Mouse (Mus musculus): ENCODE measurements around the gene Hoxa13. TPM values are rescaled to one million over a fixed set of nuclear protein-coding genes. Genes with fewer than 3 reads are reported as not detected.

Hoxa13 gene
- polyA plus RNA-seq (2014; fragmentation: Nextera tagmentation; extraction: Ambion mirVana), result 0.15 and 0.30 TPM in 2 replicates

- DNase-seq (ENCODE audit: low spot score) (peak; percentile 53), ATAC-seq (replicated peaks; ENCODE audit: low FRiP score) (peak; percentile 62)
- no peak within 1 kb of the TSS for H3K27ac ChIP-seq (ENCODE audit: low read depth, low read length)
- H3K4me1 ChIP-seq (replicated peaks; ENCODE audit: control insufficient read depth, insufficient read depth, low read length), result 0 out of 2 replicates have a peak, but pooled peaks cover 6% of the 10 kb centered on the region
- H3K4me3 ChIP-seq (ENCODE audit: low read depth, low read length), result peak within 1 kb of the TSS; percentile 53
- no peaks in the 10 kb centered on the region for H3K36me3 ChIP-seq (ENCODE audit: control insufficient read depth, insufficient read depth, low read length)
- H3K9me3 ChIP-seq (ENCODE audit: control insufficient read depth, low read length), result no peaks in the 10 kb centered on the region
- peak within 1 kb of the TSS; percentile 77 for H3K4me2 ChIP-seq
- H3K27me3 ChIP-seq (replicated peaks; ENCODE audit: control insufficient read depth, insufficient read depth, low read length), result peaks cover 98% of the 10 kb centered on the region
- H3K9ac ChIP-seq (ENCODE audit: low read depth, low read length), result no peak within 1 kb of the TSS
- under 1% methylated on average over 38 of the region's 72 CpGs for WGBS
These were observed at the start of gene Hoxa13 for GRCm38 (mm10) chr6:52260654-52261575. Gene Hoxa13, minus strand, starts transcription at chr6:52260880.

DNA sequence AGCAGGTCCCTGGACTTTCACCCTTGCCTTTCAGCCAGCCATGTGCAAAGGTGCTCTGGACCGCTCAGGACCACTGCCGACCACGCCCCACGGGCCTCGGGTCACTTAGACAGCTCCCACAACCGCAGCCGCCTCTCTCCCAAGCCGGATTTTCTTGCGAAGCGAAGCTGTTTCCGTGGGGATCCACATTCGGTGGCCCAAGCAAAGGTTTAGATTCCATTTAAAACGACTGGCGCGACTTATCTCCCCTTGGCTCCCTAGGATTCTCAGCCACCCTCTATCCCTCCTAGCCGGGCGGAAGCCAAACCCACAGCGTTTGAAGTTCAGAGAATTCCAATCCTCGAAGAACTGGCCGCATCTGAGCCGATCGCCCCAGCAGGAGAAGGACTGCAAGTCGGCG, 49.7 kb upstream of the Hoxa13 start:
- no peak overlapping the region for H3K4me2 ChIP-seq
- H3K27ac ChIP-seq (ENCODE audit: low read depth, low read length), result no peak overlapping the region
- no peaks in the 10 kb centered on the region for H3K9me3 ChIP-seq (ENCODE audit: control insufficient read depth, low read length)
- DNase-seq (ENCODE audit: low spot score) (peak; percentile 37), ATAC-seq (replicated peaks; ENCODE audit: low FRiP score) (no peak)
- H3K27me3 ChIP-seq (replicated peaks; ENCODE audit: control insufficient read depth, insufficient read depth, low read length), result peaks cover 98% of the 10 kb centered on the region
- H3K9ac ChIP-seq (ENCODE audit: low read depth, low read length), result no peak overlapping the region
- H3K36me3 ChIP-seq (ENCODE audit: control insufficient read depth, insufficient read depth, low read length), result no peaks in the 10 kb centered on the region
- no peak overlapping the region for H3K4me3 ChIP-seq (ENCODE audit: low read depth, low read length)
- H3K4me1 ChIP-seq (replicated peaks; ENCODE audit: control insufficient read depth, insufficient read depth, low read length), result no peaks in the 10 kb centered on the region
- WGBS, result 4% methylated on average over 24 of the region's 24 CpGs

DNA sequence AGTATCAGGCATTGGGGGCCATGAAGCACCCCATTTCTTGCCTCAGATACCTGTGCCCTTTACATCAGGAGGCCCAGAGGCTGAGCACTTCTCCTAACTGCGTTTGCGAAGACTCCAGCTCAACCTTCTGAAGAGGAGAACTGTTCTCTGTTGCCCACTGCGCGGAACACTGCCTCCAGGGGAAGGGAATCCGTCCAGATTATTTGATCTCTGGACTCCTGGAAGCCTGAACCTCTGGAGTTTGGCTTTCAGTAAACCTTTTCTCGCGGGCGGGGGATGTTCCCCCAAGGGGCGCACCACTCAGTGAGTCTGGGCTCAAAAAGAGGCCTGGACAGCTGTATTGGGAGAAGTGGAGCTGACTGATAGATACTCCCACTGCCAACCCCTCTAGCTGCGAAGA, 49.1 kb upstream of the Hoxa13 start:
- ATAC-seq (replicated peaks; ENCODE audit: low FRiP score), result no peak
- H3K9me3 ChIP-seq (ENCODE audit: control insufficient read depth, low read length), result no peaks in the 10 kb centered on the region
- H3K9ac ChIP-seq (ENCODE audit: low read depth, low read length), result no peak overlapping the region
- H3K27me3 ChIP-seq (replicated peaks; ENCODE audit: control insufficient read depth, insufficient read depth, low read length), result peaks cover 96% of the 10 kb centered on the region
- no peak overlapping the region for H3K4me3 ChIP-seq (ENCODE audit: low read depth, low read length)
- no peak overlapping the region for H3K27ac ChIP-seq (ENCODE audit: low read depth, low read length)
- 34% methylated on average over 10 of the region's 10 CpGs for WGBS
- no peaks in the 10 kb centered on the region for H3K36me3 ChIP-seq (ENCODE audit: control insufficient read depth, insufficient read depth, low read length)
- H3K4me1 ChIP-seq (replicated peaks; ENCODE audit: control insufficient read depth, insufficient read depth, low read length), result no peaks in the 10 kb centered on the region
- no peak for DNase-seq (ENCODE audit: low spot score)
- H3K4me2 ChIP-seq, result no peak overlapping the region

- no peaks in the 10 kb centered on the region for H3K4me1 ChIP-seq (replicated peaks; ENCODE audit: control insufficient read depth, insufficient read depth, low read length)
- 1% methylated on average over 30 of the region's 30 CpGs for WGBS
- no peaks in the 10 kb centered on the region for H3K36me3 ChIP-seq (ENCODE audit: control insufficient read depth, insufficient read depth, low read length)
- ATAC-seq (replicated peaks; ENCODE audit: low FRiP score) (peak; percentile 36; the same call in 1 of the 2 replicates), DNase-seq (ENCODE audit: low spot score) (peak; percentile 61)
- H3K27ac ChIP-seq (ENCODE audit: low read depth, low read length), result no peak overlapping the region
- peak overlapping the region; percentile 65 for H3K4me2 ChIP-seq
- peak overlapping the region; percentile 35 for H3K4me3 ChIP-seq (ENCODE audit: low read depth, low read length)
- no peak overlapping the region for H3K9ac ChIP-seq (ENCODE audit: low read depth, low read length)
- H3K27me3 ChIP-seq (replicated peaks; ENCODE audit: control insufficient read depth, insufficient read depth, low read length), result peaks cover 65% of the 10 kb centered on the region
- H3K9me3 ChIP-seq (ENCODE audit: control insufficient read depth, low read length), result no peaks in the 10 kb centered on the region
These were observed 45.3 kb upstream of the Hoxa13 start for GRCm38 (mm10) chr6:52305877-52306389.

DNA sequence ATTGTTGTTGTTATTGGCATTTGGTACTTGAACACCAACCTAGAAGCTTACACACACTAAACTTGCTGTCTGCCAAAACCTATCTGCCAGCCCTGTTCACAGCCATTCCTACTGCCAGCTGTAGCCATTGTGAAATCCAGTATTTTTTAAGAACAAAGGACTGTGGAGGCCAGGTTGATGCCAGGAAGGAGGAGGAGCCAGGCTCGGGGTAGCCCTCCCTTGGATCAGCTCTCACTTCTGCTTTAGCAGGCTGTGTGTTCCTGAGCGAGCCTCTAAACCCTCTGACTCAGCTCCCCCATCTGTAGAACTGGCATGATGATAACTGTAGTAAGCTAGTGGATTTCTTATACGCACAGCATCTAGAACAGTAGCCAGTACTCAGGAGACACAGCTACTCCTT, 42.7 kb upstream of the Hoxa13 start:
- Histone ChIP-seq H3K27me3 (replicated peaks; ENCODE audit: control insufficient read depth, insufficient read depth, low read length) (peaks cover 48% of the 10 kb centered on the region), H3K27ac (ENCODE audit: low read depth, low read length) (no peak overlapping the region), H3K36me3 (ENCODE audit: control insufficient read depth, insufficient read depth, low read length) (no peaks in the 10 kb centered on the region), H3K9ac (ENCODE audit: low read depth, low read length) (no peak overlapping the region), H3K4me3 (ENCODE audit: low read depth, low read length) (no peak overlapping the region), H3K9me3 (ENCODE audit: control insufficient read depth, low read length) (no peaks in the 10 kb centered on the region), H3K4me1 (replicated peaks; ENCODE audit: control insufficient read depth, insufficient read depth, low read length) (no peaks in the 10 kb centered on the region), H3K4me2 (no peak overlapping the region)
- DNase-seq (ENCODE audit: low spot score), result no peak
- ATAC-seq (replicated peaks; ENCODE audit: low FRiP score), result no peak
- 44% methylated on average over 3 of the region's 3 CpGs for WGBS

DNA sequence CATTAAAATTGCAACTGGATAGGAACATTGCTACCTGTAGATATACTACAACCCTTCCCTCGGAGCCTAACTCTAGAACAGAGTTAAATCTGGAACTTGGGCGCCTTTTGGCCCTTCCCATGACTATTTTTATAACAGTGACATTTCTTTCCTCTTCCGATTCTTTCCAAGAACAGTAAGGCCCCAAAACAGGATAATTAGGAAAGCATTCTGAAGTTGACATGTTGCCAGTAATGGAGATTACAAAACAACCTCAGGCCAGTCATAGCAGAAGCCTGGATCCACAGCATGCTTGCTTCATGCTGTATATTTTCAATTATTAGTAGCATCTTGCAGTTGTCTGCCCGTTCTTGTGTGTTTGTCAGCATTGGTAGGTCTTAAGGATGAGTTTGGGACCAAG, 40.1 kb upstream of the Hoxa13 start:
- no peak overlapping the region for H3K4me2 ChIP-seq
- H3K9ac ChIP-seq (ENCODE audit: low read depth, low read length), result no peak overlapping the region
- no peaks in the 10 kb centered on the region for H3K4me1 ChIP-seq (replicated peaks; ENCODE audit: control insufficient read depth, insufficient read depth, low read length)
- H3K9me3 ChIP-seq (ENCODE audit: control insufficient read depth, low read length), result no peaks in the 10 kb centered on the region
- no peaks in the 10 kb centered on the region for H3K36me3 ChIP-seq (ENCODE audit: control insufficient read depth, insufficient read depth, low read length)
- H3K27me3 ChIP-seq (replicated peaks; ENCODE audit: control insufficient read depth, insufficient read depth, low read length), result peaks cover 29% of the 10 kb centered on the region
- no peak overlapping the region for H3K27ac ChIP-seq (ENCODE audit: low read depth, low read length)
- 77% methylated on average over 4 of the region's 4 CpGs for WGBS
- no peak overlapping the region for H3K4me3 ChIP-seq (ENCODE audit: low read depth, low read length)
- ATAC-seq (replicated peaks; ENCODE audit: low FRiP score), result no peak
- DNase-seq (ENCODE audit: low spot score), result no peak

DNA sequence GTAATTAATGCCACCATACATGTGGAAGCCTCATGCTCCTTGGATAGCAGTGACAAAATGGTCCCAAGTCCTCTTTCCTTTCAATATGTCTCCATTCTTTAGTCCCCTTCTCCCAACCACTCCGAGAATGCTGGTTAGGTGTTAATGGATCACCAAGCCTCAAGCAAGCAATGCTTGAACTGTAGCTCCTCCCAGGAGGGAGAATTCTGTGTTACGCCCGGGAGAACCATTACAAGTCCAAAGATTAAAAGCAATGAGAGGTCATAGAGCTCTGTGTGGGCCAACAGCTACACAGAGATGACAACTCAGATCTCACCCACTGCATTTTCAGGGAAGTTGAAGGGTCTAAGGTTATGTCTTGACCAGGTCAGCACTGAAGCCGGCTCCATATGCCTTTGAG, 37.8 kb upstream of the Hoxa13 start:
- H3K9me3 ChIP-seq (ENCODE audit: control insufficient read depth, low read length), result no peaks in the 10 kb centered on the region
- no peak overlapping the region for H3K4me2 ChIP-seq
- no peaks in the 10 kb centered on the region for H3K4me1 ChIP-seq (replicated peaks; ENCODE audit: control insufficient read depth, insufficient read depth, low read length)
- no peak overlapping the region for H3K9ac ChIP-seq (ENCODE audit: low read depth, low read length)
- H3K27me3 ChIP-seq (replicated peaks; ENCODE audit: control insufficient read depth, insufficient read depth, low read length), result peaks cover 24% of the 10 kb centered on the region
- WGBS, result 72% methylated on average over 4 of the region's 4 CpGs
- no peak for ATAC-seq (replicated peaks; ENCODE audit: low FRiP score)
- H3K4me3 ChIP-seq (ENCODE audit: low read depth, low read length), result no peak overlapping the region
- DNase-seq (ENCODE audit: low spot score), result no peak
- H3K36me3 ChIP-seq (ENCODE audit: control insufficient read depth, insufficient read depth, low read length), result no peaks in the 10 kb centered on the region
- H3K27ac ChIP-seq (ENCODE audit: low read depth, low read length), result no peak overlapping the region

DNA sequence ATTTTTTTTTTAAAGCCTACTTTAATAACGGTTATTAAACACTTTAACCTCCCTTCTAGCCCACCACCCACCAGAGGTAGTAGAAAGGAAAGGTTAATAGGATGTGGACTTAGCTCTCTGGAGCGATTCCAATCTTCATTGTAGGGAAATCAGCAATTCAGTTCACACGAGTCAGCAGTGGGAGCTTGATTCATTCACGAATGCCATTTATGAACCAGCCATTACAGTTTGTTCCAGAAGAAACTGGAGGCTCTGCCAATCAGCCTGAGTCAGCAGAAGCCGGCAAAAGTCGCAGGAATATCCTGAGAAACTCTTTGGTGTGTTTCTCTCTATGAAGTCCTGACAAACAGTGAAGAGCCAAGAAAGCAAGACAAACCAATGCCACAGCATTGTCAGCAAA, 33.9 kb upstream of the Hoxa13 start:
- no peaks in the 10 kb centered on the region for H3K36me3 ChIP-seq (ENCODE audit: control insufficient read depth, insufficient read depth, low read length)
- H3K4me2 ChIP-seq, result no peak overlapping the region
- ATAC-seq (replicated peaks; ENCODE audit: low FRiP score) (no peak), DNase-seq (ENCODE audit: low spot score) (no peak)
- H3K9ac ChIP-seq (ENCODE audit: low read depth, low read length), result no peak overlapping the region
- no peak overlapping the region for H3K4me3 ChIP-seq (ENCODE audit: low read depth, low read length)
- H3K9me3 ChIP-seq (ENCODE audit: control insufficient read depth, low read length), result no peaks in the 10 kb centered on the region
- H3K27ac ChIP-seq (ENCODE audit: low read depth, low read length), result no peak overlapping the region
- H3K27me3 ChIP-seq (replicated peaks; ENCODE audit: control insufficient read depth, insufficient read depth, low read length), result peaks cover 51% of the 10 kb centered on the region
- 77% methylated on average over 6 of the region's 6 CpGs for WGBS
- H3K4me1 ChIP-seq (replicated peaks; ENCODE audit: control insufficient read depth, insufficient read depth, low read length), result no peaks in the 10 kb centered on the region

- Histone ChIP-seq H3K4me1 (replicated peaks; ENCODE audit: control insufficient read depth, insufficient read depth, low read length) (no peaks in the 10 kb centered on the region), H3K9ac (ENCODE audit: low read depth, low read length) (no peak overlapping the region), H3K27me3 (replicated peaks; ENCODE audit: control insufficient read depth, insufficient read depth, low read length) (peaks cover 57% of the 10 kb centered on the region), H3K27ac (ENCODE audit: low read depth, low read length) (no peak overlapping the region), H3K9me3 (ENCODE audit: control insufficient read depth, low read length) (no peaks in the 10 kb centered on the region), H3K36me3 (ENCODE audit: control insufficient read depth, insufficient read depth, low read length) (no peaks in the 10 kb centered on the region), H3K4me2 (no peak overlapping the region), H3K4me3 (ENCODE audit: low read depth, low read length) (no peak overlapping the region)
- DNase-seq (ENCODE audit: low spot score) (no peak), ATAC-seq (replicated peaks; ENCODE audit: low FRiP score) (no peak)
- WGBS, result 53% methylated on average over 7 of the region's 7 CpGs
These were observed 31.6 kb upstream of the Hoxa13 start for GRCm38 (mm10) chr6:52292328-52292727.

Measured in liver, embryonic 11.5 days (tissue).